Mouse (Mus musculus): ENCODE data around the gene Haspin. TPM values are rescaled to one million over a fixed set of nuclear protein-coding genes. Genes with fewer than 3 reads are reported as not detected.

Haspin gene
- polyA plus RNA-seq, 1 experiment from 2014 or later, result 6.6 TPM

GRCm38 (mm10) chr11:73172186-73172585, 34.1 kb upstream of the Haspin start:
- no peak overlapping the region for H3K27ac ChIP-seq (ENCODE audit: low read depth, low read length)

DNA sequence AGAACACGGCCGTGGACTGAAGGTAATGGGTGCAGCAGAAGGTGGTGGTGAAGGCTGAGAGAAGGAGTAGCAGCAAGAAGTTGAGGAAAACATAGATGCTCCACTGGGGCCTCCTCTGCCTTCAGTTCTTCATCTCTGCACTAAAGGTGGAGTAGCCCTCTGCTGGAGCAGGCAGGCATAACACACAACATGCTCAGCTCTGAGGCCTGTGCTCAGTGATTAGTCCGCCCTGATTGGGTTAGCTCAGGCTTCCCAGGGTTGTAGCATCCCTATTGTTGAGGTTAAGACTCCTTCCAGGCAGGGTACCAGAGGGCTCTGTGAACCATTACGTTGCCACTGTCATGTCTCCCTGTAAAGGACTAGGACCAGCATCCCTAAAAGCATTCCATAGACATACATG, 31.1 kb upstream of the Haspin start:
- Histone ChIP-seq H3K4me3 (ENCODE audit: low read depth, low read length) (no peak overlapping the region), H3K4me1 (ENCODE audit: control insufficient read depth, insufficient read depth, low read length) (no peaks in the 10 kb centered on the region), H3K27me3 (replicated peaks; ENCODE audit: control insufficient read depth, insufficient read depth, low read length) (no peaks in the 10 kb centered on the region), H3K27ac (ENCODE audit: low read depth, low read length) (no peak overlapping the region), H3K36me3 (ENCODE audit: control insufficient read depth, insufficient read depth, low read length) (peaks cover 21% of the 10 kb centered on the region), H3K9ac (ENCODE audit: low read length) (no peak overlapping the region), H3K9me3 (replicated peaks; ENCODE audit: control insufficient read depth, low read length) (no peaks in the 10 kb centered on the region), H3K4me2 (ENCODE audit: low read length) (no peak overlapping the region)
- DNase-seq (ENCODE audit: low spot score) (peak; percentile 68), ATAC-seq (no peak)
- WGBS, result 38% methylated on average over 4 of the region's 4 CpGs

More at GRCm38 (mm10) chr11:73172186-73172585, 34.1 kb upstream of the Haspin start:
- no peak overlapping the region for H3K9ac ChIP-seq (ENCODE audit: low read length)
- ATAC-seq, result no peak
- no peaks in the 10 kb centered on the region for H3K9me3 ChIP-seq (replicated peaks; ENCODE audit: control insufficient read depth, low read length)
- H3K4me2 ChIP-seq (ENCODE audit: low read length), result no peak overlapping the region
- peaks cover 14% of the 10 kb centered on the region for H3K4me1 ChIP-seq (ENCODE audit: control insufficient read depth, insufficient read depth, low read length)
- DNase-seq (ENCODE audit: low spot score), result peak; percentile 12
- H3K36me3 ChIP-seq (ENCODE audit: control insufficient read depth, insufficient read depth, low read length), result peaks cover 26% of the 10 kb centered on the region
- no peak overlapping the region for H3K4me3 ChIP-seq (ENCODE audit: low read depth, low read length)
- no peaks in the 10 kb centered on the region for H3K27me3 ChIP-seq (replicated peaks; ENCODE audit: control insufficient read depth, insufficient read depth, low read length)
- 59% methylated on average over 5 of the region's 5 CpGs for WGBS

- no peaks in the 10 kb centered on the region for H3K9me3 ChIP-seq (replicated peaks; ENCODE audit: control insufficient read depth, low read length)
- H3K27me3 ChIP-seq (replicated peaks; ENCODE audit: control insufficient read depth, insufficient read depth, low read length), result no peaks in the 10 kb centered on the region
- no peak for DNase-seq (ENCODE audit: low spot score)
- WGBS, result 79% methylated on average over 6 of the region's 6 CpGs
- no peak overlapping the region for H3K4me3 ChIP-seq (ENCODE audit: low read depth, low read length)
- ATAC-seq, result no peak
- H3K4me1 ChIP-seq (ENCODE audit: control insufficient read depth, insufficient read depth, low read length), result no peaks in the 10 kb centered on the region
- H3K27ac ChIP-seq (ENCODE audit: low read depth, low read length), result no peak overlapping the region
- peaks cover 16% of the 10 kb centered on the region for H3K36me3 ChIP-seq (ENCODE audit: control insufficient read depth, insufficient read depth, low read length)
- H3K9ac ChIP-seq (ENCODE audit: low read length), result no peak overlapping the region
- no peak overlapping the region for H3K4me2 ChIP-seq (ENCODE audit: low read length)
These were observed 30.5 kb upstream of the Haspin start for GRCm38 (mm10) chr11:73168576-73168975.

DNA sequence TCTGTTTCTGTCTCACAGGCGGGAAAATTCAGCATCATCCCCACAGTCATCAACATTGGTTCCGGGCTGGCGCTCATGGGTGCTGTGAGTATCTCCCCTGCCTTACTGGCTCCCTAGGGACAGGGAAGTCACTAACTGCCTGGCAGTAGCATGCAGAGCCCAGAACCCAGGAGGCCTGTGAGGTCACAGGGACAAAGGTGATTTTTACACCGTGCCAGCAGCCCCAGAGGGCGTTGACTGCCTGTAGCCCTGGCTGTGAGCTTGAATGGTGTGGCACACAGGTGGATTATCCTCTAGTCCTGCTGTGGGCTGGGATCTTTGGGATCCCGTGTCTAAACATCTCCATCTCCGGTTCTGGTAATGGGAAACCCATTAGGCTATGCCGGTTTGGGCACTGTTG, 30.0 kb upstream of the Haspin start:
- no peaks in the 10 kb centered on the region for H3K4me1 ChIP-seq (ENCODE audit: control insufficient read depth, insufficient read depth, low read length)
- H3K9me3 ChIP-seq (replicated peaks; ENCODE audit: control insufficient read depth, low read length), result no peaks in the 10 kb centered on the region
- H3K4me3 ChIP-seq (ENCODE audit: low read depth, low read length), result no peak overlapping the region
- H3K27me3 ChIP-seq (replicated peaks; ENCODE audit: control insufficient read depth, insufficient read depth, low read length), result no peaks in the 10 kb centered on the region
- no peak overlapping the region for H3K4me2 ChIP-seq (ENCODE audit: low read length)
- WGBS, result 85% methylated on average over 8 of the region's 8 CpGs
- peaks cover 14% of the 10 kb centered on the region for H3K36me3 ChIP-seq (ENCODE audit: control insufficient read depth, insufficient read depth, low read length)
- H3K9ac ChIP-seq (ENCODE audit: low read length), result no peak overlapping the region
- ATAC-seq (no peak), DNase-seq (ENCODE audit: low spot score) (no peak)
- H3K27ac ChIP-seq (ENCODE audit: low read depth, low read length), result no peak overlapping the region

GRCm38 (mm10) chr11:73162284-73162683, 24.2 kb upstream of the Haspin start:
- WGBS, result 85% methylated on average over 5 of the region's 5 CpGs
- DNase-seq (ENCODE audit: low spot score) (no peak), ATAC-seq (no peak)
- H3K36me3 ChIP-seq (ENCODE audit: control insufficient read depth, insufficient read depth, low read length), result no peaks in the 10 kb centered on the region
- no peak overlapping the region for H3K9ac ChIP-seq (ENCODE audit: low read length)
- H3K27ac ChIP-seq (ENCODE audit: low read depth, low read length), result no peak overlapping the region
- no peaks in the 10 kb centered on the region for H3K9me3 ChIP-seq (replicated peaks; ENCODE audit: control insufficient read depth, low read length)
- H3K4me2 ChIP-seq (ENCODE audit: low read length), result no peak overlapping the region
- peaks cover 20% of the 10 kb centered on the region; the same call in 1 of the 2 replicates for H3K27me3 ChIP-seq (replicated peaks; ENCODE audit: control insufficient read depth, insufficient read depth, low read length)
- no peaks in the 10 kb centered on the region for H3K4me1 ChIP-seq (ENCODE audit: control insufficient read depth, insufficient read depth, low read length)
- no peak overlapping the region for H3K4me3 ChIP-seq (ENCODE audit: low read depth, low read length)

GRCm38 (mm10) chr11:73161616-73162015, 23.5 kb upstream of the Haspin start:
- DNase-seq (ENCODE audit: low spot score) (no peak), ATAC-seq (no peak)
- H3K9me3 ChIP-seq (replicated peaks; ENCODE audit: control insufficient read depth, low read length), result no peaks in the 10 kb centered on the region
- no peak overlapping the region for H3K4me3 ChIP-seq (ENCODE audit: low read depth, low read length)
- H3K36me3 ChIP-seq (ENCODE audit: control insufficient read depth, insufficient read depth, low read length), result no peaks in the 10 kb centered on the region
- H3K4me2 ChIP-seq (ENCODE audit: low read length), result no peak overlapping the region
- no peak overlapping the region for H3K27ac ChIP-seq (ENCODE audit: low read depth, low read length)
- no peaks in the 10 kb centered on the region for H3K4me1 ChIP-seq (ENCODE audit: control insufficient read depth, insufficient read depth, low read length)
- WGBS, result 91% methylated on average over 4 of the region's 4 CpGs
- H3K27me3 ChIP-seq (replicated peaks; ENCODE audit: control insufficient read depth, insufficient read depth, low read length), result peaks cover 20% of the 10 kb centered on the region; the same call in 1 of the 2 replicates
- no peak overlapping the region for H3K9ac ChIP-seq (ENCODE audit: low read length)

DNA sequence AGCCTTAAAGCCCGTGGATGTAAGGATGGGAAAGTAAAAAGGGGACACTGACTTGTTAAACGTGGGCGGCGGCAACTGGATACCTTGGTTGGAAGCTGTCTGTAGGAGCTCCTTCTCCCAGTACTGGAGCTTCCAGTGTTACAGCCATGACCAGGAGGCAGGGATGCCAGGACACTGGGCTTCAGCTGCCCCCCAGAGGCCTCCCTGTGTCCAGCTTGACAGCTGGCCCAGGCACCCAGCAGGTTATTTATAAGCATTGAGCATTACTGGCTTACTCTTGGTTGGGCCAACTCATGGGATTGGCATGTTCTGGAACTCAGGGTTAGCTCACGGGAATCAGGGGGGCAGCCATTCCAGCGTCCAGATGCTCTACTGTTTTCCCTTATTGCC, 22.7 kb upstream of the Haspin start:
- no peak overlapping the region for H3K9ac ChIP-seq (ENCODE audit: low read length)
- H3K27me3 ChIP-seq (replicated peaks; ENCODE audit: control insufficient read depth, insufficient read depth, low read length), result peaks cover 20% of the 10 kb centered on the region; the same call in 1 of the 2 replicates
- H3K9me3 ChIP-seq (replicated peaks; ENCODE audit: control insufficient read depth, low read length), result no peaks in the 10 kb centered on the region
- no peaks in the 10 kb centered on the region for H3K36me3 ChIP-seq (ENCODE audit: control insufficient read depth, insufficient read depth, low read length)
- peak overlapping the region; percentile 61; the same call in 1 of the 2 replicates for H3K4me2 ChIP-seq (ENCODE audit: low read length)
- DNase-seq (ENCODE audit: low spot score), result no peak
- 23% methylated on average over 6 of the region's 6 CpGs for WGBS
- H3K27ac ChIP-seq (ENCODE audit: low read depth, low read length), result no peak overlapping the region
- ATAC-seq, result no peak
- no peaks in the 10 kb centered on the region for H3K4me1 ChIP-seq (ENCODE audit: control insufficient read depth, insufficient read depth, low read length)
- H3K4me3 ChIP-seq (ENCODE audit: low read depth, low read length), result peak overlapping the region; percentile 33; the same call in 1 of the 2 replicates

- DNase-seq (ENCODE audit: low spot score) (peak; percentile 20), ATAC-seq (peak; percentile 29; the same call in 1 of the 2 replicates)
- WGBS, result 3% methylated on average over 49 of the region's 49 CpGs
These were observed 22.1 kb upstream of the Haspin start, which contains the start of gene P2rx5 for GRCm38 (mm10) chr11:73159957-73160810. TSS of gene P2rx5 (plus strand) at chr11:73160421.

GRCm38 (mm10) chr11:73155071-73155470, 17.0 kb upstream of the Haspin start:
- ATAC-seq (no peak), DNase-seq (ENCODE audit: low spot score) (peak; percentile 54)
- no peaks in the 10 kb centered on the region for H3K4me1 ChIP-seq (ENCODE audit: control insufficient read depth, insufficient read depth, low read length)
- H3K4me3 ChIP-seq (ENCODE audit: low read depth, low read length), result no peak overlapping the region
- no peak overlapping the region for H3K9ac ChIP-seq (ENCODE audit: low read length)
- 66% methylated on average over 6 of the region's 6 CpGs for WGBS
- H3K27me3 ChIP-seq (replicated peaks; ENCODE audit: control insufficient read depth, insufficient read depth, low read length), result peaks cover 8% of the 10 kb centered on the region; the same call in 1 of the 2 replicates
- H3K27ac ChIP-seq (ENCODE audit: low read depth, low read length), result no peak overlapping the region
- no peaks in the 10 kb centered on the region for H3K36me3 ChIP-seq (ENCODE audit: control insufficient read depth, insufficient read depth, low read length)
- H3K4me2 ChIP-seq (ENCODE audit: low read length), result no peak overlapping the region
- no peaks in the 10 kb centered on the region for H3K9me3 ChIP-seq (replicated peaks; ENCODE audit: control insufficient read depth, low read length)

More at GRCm38 (mm10) chr11:73159957-73160810, 22.1 kb upstream of the Haspin start, which contains the start of gene P2rx5:
- Histone ChIP-seq H3K9ac (ENCODE audit: low read length) (peak within 1 kb of the TSS; percentile 54), H3K27me3 (replicated peaks; ENCODE audit: control insufficient read depth, insufficient read depth, low read length) (peaks cover 20% of the 10 kb centered on the region; the same call in 1 of the 2 replicates), H3K4me3 (ENCODE audit: low read depth, low read length) (peak within 1 kb of the TSS; percentile 33), H3K36me3 (ENCODE audit: control insufficient read depth, insufficient read depth, low read length) (no peaks in the 10 kb centered on the region), H3K9me3 (replicated peaks; ENCODE audit: control insufficient read depth, low read length) (no peaks in the 10 kb centered on the region), H3K27ac (ENCODE audit: low read depth, low read length) (no peak within 1 kb of the TSS), H3K4me1 (ENCODE audit: control insufficient read depth, insufficient read depth, low read length) (no peaks in the 10 kb centered on the region), H3K4me2 (ENCODE audit: low read length) (peak within 1 kb of the TSS; percentile 61)
